Mouse (Mus musculus): ENCODE data around the gene Ppid. TPM values are rescaled to one million over a fixed set of nuclear protein-coding genes. Genes with fewer than 3 reads are reported as not detected.

Gene Ppid
- polyA plus RNA-seq, 2 experiments: 117 to 149 TPM

- DNase-seq (ENCODE audit: low spot score) (no peak), ATAC-seq (ENCODE audit: low FRiP score, low read depth) (no peak)
- Histone ChIP-seq H3K36me3 (ENCODE audit: control insufficient read depth, insufficient read depth, low read length) (no peaks in the 10 kb centered on the region), H3K4me3 (replicated peaks; ENCODE audit: low read length) (no peak overlapping the region), H3K27me3 (ENCODE audit: control insufficient read depth, insufficient read depth, low read length) (no peaks in the 10 kb centered on the region), H3K27ac (replicated peaks; ENCODE audit: low read depth, low read length) (no peak overlapping the region), H3K9ac (ENCODE audit: low read depth, low read length, severe bottlenecking) (no peak overlapping the region), H3K4me2 (replicated peaks; ENCODE audit: low read depth, low read length, severe bottlenecking) (no peak overlapping the region), H3K9me3 (ENCODE audit: control insufficient read depth, low read length) (no peaks in the 10 kb centered on the region), H3K4me1 (ENCODE audit: control insufficient read depth, insufficient read depth, low read length) (no peaks in the 10 kb centered on the region)
- WGBS: 88% methylated on average over 3 of the region's 3 CpGs
- TF ChIP-seq POLR2A (IDR thresholded peaks at IDR 0.05; ENCODE audit: borderline replicate concordance, extremely low read depth, insufficient read depth, insufficient read length): no peak
These were observed 16.8 kb upstream of the Ppid start for GRCm38 (mm10) chr3:79574336-79574735.

DNA sequence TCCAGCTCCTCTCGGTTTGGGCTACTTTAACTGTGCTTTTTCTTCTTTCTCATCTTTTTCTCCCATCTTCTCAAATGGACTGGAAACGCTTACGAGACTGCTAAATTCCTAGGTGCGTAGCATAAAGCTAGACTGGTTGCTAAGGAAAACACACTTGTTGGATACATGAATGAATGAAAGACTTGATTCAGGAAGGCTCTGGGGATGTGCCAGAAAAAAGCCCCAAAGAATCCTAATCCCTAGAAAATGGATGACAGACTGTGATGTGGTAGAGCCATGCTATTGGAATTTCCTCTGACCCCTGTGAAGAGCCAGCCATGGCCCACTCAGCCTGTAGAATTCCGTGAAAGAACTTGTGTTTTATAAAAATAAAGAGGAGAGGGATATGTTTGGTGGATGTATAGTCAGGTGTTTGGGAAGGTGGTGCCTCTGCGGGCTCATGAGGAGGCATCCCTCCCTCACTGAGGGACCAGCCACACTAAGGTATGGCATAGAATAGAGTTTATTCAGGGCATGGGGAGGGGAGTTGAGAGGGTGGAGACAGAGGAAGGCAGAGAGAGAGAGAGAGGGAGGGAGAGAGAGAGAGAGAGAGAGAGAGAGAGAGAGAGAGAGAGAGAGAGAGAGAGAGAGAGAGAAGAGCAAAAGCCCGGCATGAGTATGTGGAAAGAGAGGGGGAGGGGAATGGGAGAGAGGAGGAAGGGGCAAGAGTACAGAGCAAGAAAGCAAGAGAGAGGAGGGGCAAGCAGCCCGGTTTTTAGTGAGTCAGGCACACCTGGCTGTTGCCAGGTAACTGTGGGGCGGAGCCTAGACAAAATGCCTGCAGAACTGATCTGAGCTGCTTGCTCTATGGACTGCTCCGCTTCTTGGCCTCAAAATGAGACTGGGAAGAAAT, 15.3 kb upstream of the Ppid start:
- H3K27ac ChIP-seq (replicated peaks; ENCODE audit: low read depth, low read length): peak overlapping the region; percentile 21
- peak; percentile 47 for ATAC-seq (ENCODE audit: low FRiP score, low read depth)
- 28% methylated on average over 10 of the region's 10 CpGs for WGBS
- no peaks in the 10 kb centered on the region for H3K27me3 ChIP-seq (ENCODE audit: control insufficient read depth, insufficient read depth, low read length)
- H3K4me1 ChIP-seq (ENCODE audit: control insufficient read depth, insufficient read depth, low read length): no peaks in the 10 kb centered on the region
- DNase-seq (ENCODE audit: low spot score): peak; percentile 63
- H3K4me3 ChIP-seq (replicated peaks; ENCODE audit: low read length): no peak overlapping the region
- no peaks in the 10 kb centered on the region for H3K9me3 ChIP-seq (ENCODE audit: control insufficient read depth, low read length)
- no peaks in the 10 kb centered on the region for H3K36me3 ChIP-seq (ENCODE audit: control insufficient read depth, insufficient read depth, low read length)
- no peak for TF ChIP-seq POLR2A (IDR thresholded peaks at IDR 0.05; ENCODE audit: borderline replicate concordance, extremely low read depth, insufficient read depth, insufficient read length)
- no peak overlapping the region for H3K9ac ChIP-seq (ENCODE audit: low read depth, low read length, severe bottlenecking)
- peak overlapping the region; percentile 17; the same call in 1 of the 2 replicates for H3K4me2 ChIP-seq (replicated peaks; ENCODE audit: low read depth, low read length, severe bottlenecking)

DNA sequence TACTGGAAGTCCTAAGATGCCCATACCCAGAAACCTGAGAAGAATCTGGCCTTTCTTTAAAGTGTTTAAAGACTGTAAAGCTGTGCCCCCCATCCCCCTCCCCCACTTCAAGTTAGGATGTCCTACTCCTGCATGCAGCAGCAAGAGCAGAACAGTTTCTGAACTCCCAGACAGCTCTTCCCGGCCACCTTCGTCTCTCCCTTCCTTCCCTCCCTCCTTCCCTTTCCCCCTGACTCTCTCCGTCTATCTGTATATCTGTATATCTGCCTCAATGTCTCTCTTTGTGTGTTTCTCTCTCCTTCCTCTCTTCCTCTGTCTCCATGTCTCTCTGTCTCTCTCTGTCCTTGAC, 14.7 kb upstream of the Ppid start:
- Histone ChIP-seq H3K4me2 (replicated peaks; ENCODE audit: low read depth, low read length, severe bottlenecking) (peak overlapping the region; percentile 17; the same call in 1 of the 2 replicates), H3K4me3 (replicated peaks; ENCODE audit: low read length) (no peak overlapping the region), H3K27me3 (ENCODE audit: control insufficient read depth, insufficient read depth, low read length) (no peaks in the 10 kb centered on the region), H3K9ac (ENCODE audit: low read depth, low read length, severe bottlenecking) (0 out of 2 replicates have a peak overlapping the region, but pooled peaks have one; percentile 16), H3K4me1 (ENCODE audit: control insufficient read depth, insufficient read depth, low read length) (no peaks in the 10 kb centered on the region), H3K9me3 (ENCODE audit: control insufficient read depth, low read length) (no peaks in the 10 kb centered on the region), H3K27ac (replicated peaks; ENCODE audit: low read depth, low read length) (no peak overlapping the region), H3K36me3 (ENCODE audit: control insufficient read depth, insufficient read depth, low read length) (no peaks in the 10 kb centered on the region)
- 9% methylated on average over 3 of the region's 3 CpGs for WGBS
- ATAC-seq (ENCODE audit: low FRiP score, low read depth): peak; percentile 14; the same call in 1 of the 2 replicates
- TF ChIP-seq POLR2A (IDR thresholded peaks at IDR 0.05; ENCODE audit: borderline replicate concordance, extremely low read depth, insufficient read depth, insufficient read length): no peak
- no peak for DNase-seq (ENCODE audit: low spot score)

DNA sequence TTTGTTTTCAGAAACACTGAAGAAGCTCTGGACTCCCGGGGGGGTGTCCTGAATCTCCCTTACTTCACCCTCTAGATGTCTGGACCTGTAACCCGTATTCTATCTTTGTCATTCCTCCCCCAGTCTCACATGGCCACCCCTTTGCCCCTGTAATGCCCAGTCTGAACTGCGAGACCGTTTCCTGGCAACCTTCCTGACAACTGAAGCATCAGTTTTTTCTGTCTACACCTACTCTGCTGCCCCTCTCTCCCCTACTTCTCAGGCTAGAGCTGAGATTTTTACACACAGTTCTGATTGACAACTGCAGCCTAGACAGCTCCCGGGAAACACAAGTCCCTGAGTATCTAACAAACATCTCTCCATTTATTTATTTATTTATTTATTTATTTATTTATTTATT, 14.3 kb upstream of the Ppid start:
- Histone ChIP-seq H3K9ac (ENCODE audit: low read depth, low read length, severe bottlenecking) (0 out of 2 replicates have a peak overlapping the region, but pooled peaks have one; percentile 16), H3K27me3 (ENCODE audit: control insufficient read depth, insufficient read depth, low read length) (no peaks in the 10 kb centered on the region), H3K27ac (replicated peaks; ENCODE audit: low read depth, low read length) (no peak overlapping the region), H3K4me2 (replicated peaks; ENCODE audit: low read depth, low read length, severe bottlenecking) (peak overlapping the region; percentile 17; the same call in 1 of the 2 replicates), H3K9me3 (ENCODE audit: control insufficient read depth, low read length) (no peaks in the 10 kb centered on the region), H3K4me3 (replicated peaks; ENCODE audit: low read length) (no peak overlapping the region), H3K36me3 (ENCODE audit: control insufficient read depth, insufficient read depth, low read length) (no peaks in the 10 kb centered on the region), H3K4me1 (ENCODE audit: control insufficient read depth, insufficient read depth, low read length) (no peaks in the 10 kb centered on the region)
- ATAC-seq (ENCODE audit: low FRiP score, low read depth) (no peak), DNase-seq (ENCODE audit: low spot score) (no peak)
- WGBS: 39% methylated on average over 5 of the region's 5 CpGs
- TF ChIP-seq POLR2A (IDR thresholded peaks at IDR 0.05; ENCODE audit: borderline replicate concordance, extremely low read depth, insufficient read depth, insufficient read length): no peak

DNA sequence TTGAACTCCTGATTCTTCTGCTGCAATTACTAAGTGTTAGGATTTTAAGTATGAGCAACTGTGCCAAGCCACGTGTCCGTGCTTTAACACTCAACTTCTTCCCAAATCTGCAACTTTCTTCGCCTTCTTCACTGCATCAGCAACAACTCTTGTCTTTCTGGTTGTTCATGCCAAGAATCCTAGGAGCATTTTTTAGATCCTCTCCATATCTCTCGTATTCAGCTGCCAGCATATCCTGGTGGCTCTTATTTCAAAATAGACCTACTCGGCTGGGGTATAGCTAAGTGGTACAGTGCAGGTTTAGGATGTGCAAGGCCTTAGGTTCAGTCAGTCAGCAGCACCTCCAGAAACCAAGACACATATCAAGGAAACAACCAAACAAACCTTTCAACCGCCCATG, 13.5 kb upstream of the Ppid start:
- WGBS: 87% methylated on average over 6 of the region's 6 CpGs
- H3K9ac ChIP-seq (ENCODE audit: low read depth, low read length, severe bottlenecking): no peak overlapping the region
- H3K36me3 ChIP-seq (ENCODE audit: control insufficient read depth, insufficient read depth, low read length): no peaks in the 10 kb centered on the region
- DNase-seq (ENCODE audit: low spot score): no peak
- no peak overlapping the region for H3K4me2 ChIP-seq (replicated peaks; ENCODE audit: low read depth, low read length, severe bottlenecking)
- no peaks in the 10 kb centered on the region for H3K4me1 ChIP-seq (ENCODE audit: control insufficient read depth, insufficient read depth, low read length)
- no peaks in the 10 kb centered on the region for H3K9me3 ChIP-seq (ENCODE audit: control insufficient read depth, low read length)
- no peak for ATAC-seq (ENCODE audit: low FRiP score, low read depth)
- TF ChIP-seq POLR2A (IDR thresholded peaks at IDR 0.05; ENCODE audit: borderline replicate concordance, extremely low read depth, insufficient read depth, insufficient read length): no peak
- no peak overlapping the region for H3K4me3 ChIP-seq (replicated peaks; ENCODE audit: low read length)
- no peaks in the 10 kb centered on the region for H3K27me3 ChIP-seq (ENCODE audit: control insufficient read depth, insufficient read depth, low read length)
- H3K27ac ChIP-seq (replicated peaks; ENCODE audit: low read depth, low read length): no peak overlapping the region

Measured in limb, embryonic 14.5 days (tissue).